Mouse (Mus musculus) urinary bladder, postnatal 0 days (tissue): ENCODE results near the gene Tanc2. TPM values are rescaled to one million over a fixed set of nuclear protein-coding genes. Genes with fewer than 3 reads are reported as not detected.

Experiments used
- microRNA-seq: library from miRNA; unstranded; fragments of <30 nt; microRNA quantifications from one replicate; pipeline ENCODE4, GENCODE M21; 2016
- polyA plus RNA-seq: library from polyadenylated mRNA; unstranded; fragments of >200 nt; fragmentation: Nextera tagmentation; extraction: Ambion mirVana; gene quantifications from 2 replicates; pipeline ENCODE4 v1.2.1, GENCODE M21; 2015

The Tanc2 gene
- 2.1 and 3.2 TPM in 2 replicates for polyA plus RNA-seq

DNA sequence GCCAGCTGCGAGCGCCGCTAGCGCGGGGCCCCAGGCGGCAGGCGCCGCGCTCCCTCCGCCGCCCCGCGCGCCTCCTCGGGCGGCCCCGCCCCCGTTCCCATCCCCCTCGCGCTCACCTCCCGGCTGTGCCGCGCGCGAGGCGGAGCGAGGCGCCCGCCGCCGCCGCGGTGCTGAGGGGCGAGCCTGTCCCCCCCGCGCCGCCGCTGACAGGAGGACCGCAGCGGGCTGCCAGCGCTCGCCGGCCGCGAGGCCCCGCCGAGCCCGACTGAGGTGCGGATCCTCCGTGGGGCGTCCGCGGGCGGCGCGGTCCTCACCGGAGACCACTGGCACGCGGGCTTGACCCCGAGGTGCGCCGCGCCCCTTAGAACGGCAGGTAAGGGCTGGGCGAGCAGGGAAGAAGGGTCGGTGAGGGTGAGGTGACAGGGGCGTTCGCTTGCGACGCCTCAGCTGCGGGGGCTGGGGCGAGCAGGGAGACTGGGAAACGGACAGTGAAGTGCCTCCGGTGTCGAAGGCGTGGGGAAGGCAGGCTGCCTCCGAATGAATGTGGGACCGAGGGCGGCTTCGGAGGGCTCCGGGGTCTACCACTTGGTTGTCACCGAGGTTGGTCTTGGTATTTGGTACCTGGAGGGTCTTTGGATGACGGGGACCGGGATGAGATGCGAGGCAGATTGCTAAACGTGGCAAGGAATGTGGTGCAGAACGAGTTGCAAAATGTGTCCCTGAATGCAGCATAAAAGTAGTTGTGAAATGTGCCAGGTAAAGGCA is at the start of gene Tanc2:
Gene Tanc2, plus strand, starts transcription at position 110 of the 765 bp plus-strand sequence.

GRCm38 (mm10) chr11:105952911-105953386 is 363.2 kb downstream of the Tanc2 start, which contains the start of gene Cyb561:
Gene Cyb561, minus strand, starts transcription at chr11:105953336.

DNA sequence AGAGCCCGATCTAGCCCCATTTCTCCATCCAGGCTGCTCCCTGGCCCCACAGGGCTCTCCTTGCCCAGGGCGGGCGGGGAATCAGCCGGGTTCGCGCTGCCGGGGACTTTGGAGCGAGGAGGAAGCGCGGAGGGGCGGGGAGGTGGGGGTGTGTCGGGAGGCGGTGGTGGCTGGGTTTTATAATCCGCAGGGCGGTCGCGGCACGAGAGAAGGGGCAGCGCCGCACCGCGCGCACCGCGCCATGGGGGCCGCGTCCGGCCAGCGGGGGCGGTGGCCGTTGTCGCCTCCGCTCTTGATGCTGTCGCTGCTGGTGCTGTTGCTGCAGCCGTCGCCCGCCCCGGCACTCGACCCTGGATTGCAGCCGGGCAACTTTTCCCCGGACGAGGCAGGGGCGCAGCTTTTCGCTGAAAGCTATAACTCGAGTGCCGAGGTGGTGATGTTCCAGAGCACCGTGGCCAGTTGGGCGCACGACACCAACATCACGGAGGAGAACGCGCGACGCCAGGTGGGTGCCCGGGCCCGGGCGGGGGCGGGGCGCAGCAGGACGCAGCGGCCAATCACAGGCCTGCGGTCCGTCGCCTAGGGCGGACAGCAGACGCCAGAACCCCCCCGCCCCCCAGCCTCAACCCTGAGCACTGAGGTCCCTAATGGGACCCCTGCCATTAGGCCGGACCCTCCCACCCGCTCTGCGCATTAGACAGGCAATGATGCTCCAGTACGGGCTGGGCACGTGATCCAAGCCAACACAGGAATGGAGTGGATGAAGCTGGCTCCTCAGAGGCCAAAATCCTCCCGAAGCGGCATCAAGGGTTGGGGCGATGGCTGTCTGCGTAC is 378.2 kb downstream of the Tanc2 start, which contains the start of gene Ace:
Gene Ace, plus strand, starts transcription at position 205 of the 834 bp plus-strand sequence.

Small RNAs within 50 kb of the gene (microRNA-seq; reads per million reads assigned to microRNA genes)
- not detected for gene Gm23990

Other genes starting within 250 kb of the Tanc2 start
- gene March10, start 133.3 kb upstream of the Tanc2 start, polyA plus RNA-seq: not detected in 2 replicates